ENCODE assay signal across 9 mouse cellular contexts in the genomic region with DNA sequence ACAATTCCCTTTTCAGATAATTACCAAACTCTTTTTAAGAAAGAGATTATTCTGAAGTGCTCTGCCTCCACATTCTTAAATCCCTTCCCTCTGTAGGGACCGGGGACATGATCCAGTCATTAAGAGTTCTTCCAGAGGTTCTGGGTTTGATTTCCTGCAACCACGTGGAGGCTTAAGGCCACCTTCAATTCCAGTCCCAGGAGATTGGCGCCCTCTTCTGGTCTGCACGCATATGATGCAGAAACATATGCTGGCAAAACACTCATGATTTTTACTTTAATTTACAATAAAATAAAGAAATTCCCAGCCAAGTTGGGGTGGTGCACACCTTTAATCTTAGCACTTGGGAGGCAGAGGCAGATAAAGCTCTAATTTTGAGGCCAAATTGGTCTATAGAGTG. TPM values are rescaled to one million over a fixed set of nuclear protein-coding genes. Genes with fewer than 3 reads are reported as not detected.
DNase-seq lines count a peak whose midpoint lies in the region; ATAC-seq and TF ChIP-seq lines count a peak whose summit lies in the region.
"Had no signal": no experiment of that assay in that cellular context is flagged by ENCODE, and none has a peak within 500 bp of the region (broad histone marks: within the 10 kb centered on the region; RNA-seq: fewer than 3 reads in every experiment).

No protein-coding gene starts in this region.

- 3% methylated on average over 4 of the region's 4 CpGs for WGBS in forebrain, postnatal 0 days
- WGBS in forebrain, embryonic 15.5 days, result 3% methylated on average over 4 of the region's 4 CpGs

- no peak overlapping the region for H3K27ac ChIP-seq in forebrain, postnatal 0 days (ENCODE audit: low read depth, low read length)
- H3K27ac ChIP-seq in forebrain, embryonic 15.5 days (replicated peaks), result no peak overlapping the region
- no peak overlapping the region for H3K27ac ChIP-seq in bone marrow macrophage, adult 2 months (ENCODE audit: insufficient read depth, low read depth, low read length)
- H3K27ac ChIP-seq: neural tube, embryonic 13.5 days had no signal

- ATAC-seq in forebrain, postnatal 0 days, result no peak
- no peak for ATAC-seq in forebrain, embryonic 15.5 days (replicated peaks)

- no peaks in the 10 kb centered on the region for H3K36me3 ChIP-seq in forebrain, postnatal 0 days (ENCODE audit: insufficient read depth)
- no peaks in the 10 kb centered on the region for H3K36me3 ChIP-seq in forebrain, embryonic 15.5 days
- H3K36me3 ChIP-seq: neural tube, embryonic 13.5 days had no signal

- DNase-seq in forebrain, postnatal 0 days, result peak; percentile 53
- peak; percentile 41 for DNase-seq in ovary, postnatal 14 days (ENCODE audit: low spot score)
- no peak for DNase-seq in ovary, postnatal 10 days (ENCODE audit: low spot score)
- peak; percentile 67 for DNase-seq in gastrocnemius, postnatal 10 days
- DNase-seq in lung, postnatal 10 days, result peak; percentile 74
- peak; percentile 80 for DNase-seq in testis, postnatal 10 days (ENCODE audit: low spot score)

- TF ChIP-seq POLR2A in bone marrow macrophage, adult 2 months (IDR thresholded peaks at IDR 0.05; ENCODE audit: borderline replicate concordance, low read depth, low read length), result no peak

- no peak overlapping the region for H3K4me2 ChIP-seq in forebrain, postnatal 0 days (ENCODE audit: low read depth)
- no peak overlapping the region for H3K4me2 ChIP-seq in forebrain, embryonic 15.5 days (replicated peaks)
- H3K4me2 ChIP-seq: neural tube, embryonic 13.5 days had no signal

- peak; percentile 75 for TF ChIP-seq CTCF in forebrain, postnatal 0 days (IDR thresholded peaks at IDR 0.05; ENCODE audit: low read depth)
- TF ChIP-seq CTCF in bone marrow macrophage, adult 2 months (IDR thresholded peaks at IDR 0.05; ENCODE audit: low read depth, low read length), result peak; percentile 90

- no peak overlapping the region for H3K9ac ChIP-seq in forebrain, postnatal 0 days
- no peak overlapping the region for H3K9ac ChIP-seq in forebrain, embryonic 15.5 days (replicated peaks)
- H3K9ac ChIP-seq: neural tube, embryonic 13.5 days had no signal

- H3K4me3 ChIP-seq in forebrain, postnatal 0 days (ENCODE audit: low read depth, low read length), result no peak overlapping the region
- no peak overlapping the region for H3K4me3 ChIP-seq in forebrain, embryonic 15.5 days
- H3K4me3 ChIP-seq in bone marrow macrophage, adult 2 months (ENCODE audit: insufficient read depth, low read length), result no peak overlapping the region
- H3K4me3 ChIP-seq: neural tube, embryonic 13.5 days had no signal

- no peaks in the 10 kb centered on the region for H3K9me3 ChIP-seq in forebrain, postnatal 0 days (ENCODE audit: low read length)
- no peaks in the 10 kb centered on the region for H3K9me3 ChIP-seq in forebrain, embryonic 15.5 days
- H3K9me3 ChIP-seq: neural tube, embryonic 13.5 days had no signal

- no peaks in the 10 kb centered on the region for H3K27me3 ChIP-seq in forebrain, postnatal 0 days (ENCODE audit: insufficient read depth, low read length)
- no peaks in the 10 kb centered on the region for H3K27me3 ChIP-seq in forebrain, embryonic 15.5 days
- H3K27me3 ChIP-seq: neural tube, embryonic 13.5 days had no signal

- no peaks in the 10 kb centered on the region for H3K4me1 ChIP-seq in forebrain, postnatal 0 days (ENCODE audit: insufficient read depth)
- H3K4me1 ChIP-seq in forebrain, embryonic 15.5 days, result no peaks in the 10 kb centered on the region
- H3K4me1 ChIP-seq in bone marrow macrophage, adult 2 months (ENCODE audit: control insufficient read depth, insufficient read depth, low read length), result peaks cover 6% of the 10 kb centered on the region
- H3K4me1 ChIP-seq: neural tube, embryonic 13.5 days had no signal

RNA-seq across cellular contexts. Expression of a gene that starts 23.3 kb away (rescaled TPM):
- 22.0 and 23.1 TPM in 2 replicates for total RNA-seq in forebrain, postnatal 0 days (2014; rRNA removed)
- 4.3 and 7.8 TPM in 2 replicates for polyA plus RNA-seq in forebrain, postnatal 0 days (2015; fragmentation: Nextera tagmentation; extraction: Ambion mirVana)
- polyA plus RNA-seq in forebrain, embryonic 15.5 days (2015; fragmentation: Nextera tagmentation; extraction: Ambion mirVana), result 17.3 and 17.4 TPM in 2 replicates
- polyA plus RNA-seq in bone marrow macrophage, adult 2 months (2012; ENCODE audit: insufficient read depth, insufficient read length, missing spikeins), result 53.7 and 55.1 TPM in 2 replicates
- total RNA-seq in gastrocnemius, postnatal 10 days (2021), result 10 to 100 TPM; 31.3 to 36.7 TPM
